Mouse (Mus musculus) heart, postnatal 25 days (tissue): ENCODE measurements around the gene Adprh. TPM values are rescaled to one million over a fixed set of nuclear protein-coding genes. Genes with fewer than 3 reads are reported as not detected.
A peak's percentile ranks its signal among the peaks of the same experiment; 100 is the strongest.
"Not testable (repeated sequence)": the region's sequence is repeated elsewhere in the genome, so short reads cannot be mapped to it uniquely, and the experiment has no call there.

ENCODE experiments used
- DNase-seq: peaks from one replicate; pipeline ENCODE4 v3.0.0; 2022; ENCODE audit warnings: low spot score
- intact Hi-C: fragments of 180-260 bp; cut with DNase I; formaldehyde crosslinking; loops from one replicate; pipeline ENCODE4 v1.15.1; 2025
- total RNA-seq, 2 experiments: library from RNA; stranded (reverse); gene quantifications; 2 replicates each; pipeline ENCODE4 v1.2.3; 2021

The Adprh gene
- 10 to 100 TPM; 25.8 to 28.0 TPM for total RNA-seq

GRCm38 (mm10) chr16:38452442-38453202 is at the start of gene Adprh:
Gene Adprh, minus strand, starts transcription at chr16:38452703.
- DNase-seq = peak; percentile 92
- intact Hi-C loops = loop anchor here (2.0 to 5.0 kb wide), 2 partner anchors 52 to 75 kb away; no protein-coding TSS in a partner anchor

- DNase-seq = no peak
- intact Hi-C loops = no loop called here
These were observed 44.2 kb upstream of the Adprh start for GRCm38 (mm10) chr16:38496604-38497140.

GRCm38 (mm10) chr16:38493890-38494289 is 41.4 kb upstream of the Adprh start:
- intact Hi-C loops = no loop called here
- no peak for DNase-seq

- DNase-seq = no peak
- intact Hi-C loops = no loop called here
These were observed 40.0 kb upstream of the Adprh start for GRCm38 (mm10) chr16:38492551-38492950.

GRCm38 (mm10) chr16:38483582-38484309 is 31.2 kb upstream of the Adprh start:
- no peak for DNase-seq
- intact Hi-C loops = loop anchor here (2.0 to 5.0 kb wide), 2 partner anchors 86 to 139 kb away; no protein-coding TSS in a partner anchor

- DNase-seq = no peak
- intact Hi-C loops = loop anchor here (2.0 to 5.0 kb wide), 2 partner anchors 86 to 138 kb away; no protein-coding TSS in a partner anchor
These were observed 30.5 kb upstream of the Adprh start for GRCm38 (mm10) chr16:38482780-38483562.

- intact Hi-C loops = loop anchor here (5.0 kb wide), 1 partner anchor 84 kb away; no protein-coding TSS in a partner anchor
- no peak for DNase-seq
These were observed 28.8 kb upstream of the Adprh start for GRCm38 (mm10) chr16:38481327-38481726.

GRCm38 (mm10) chr16:38478296-38478695 is 25.8 kb upstream of the Adprh start:
- intact Hi-C loops = no loop called here

GRCm38 (mm10) chr16:38477241-38477608 is 24.7 kb upstream of the Adprh start:
- intact Hi-C loops, DNase-seq: not testable (repeated sequence)

More at GRCm38 (mm10) chr16:38478296-38478695, 25.8 kb upstream of the Adprh start:
- no peak for DNase-seq

GRCm38 (mm10) chr16:38476312-38477240 is 24.1 kb upstream of the Adprh start:
- no peak for DNase-seq
- intact Hi-C loops = no loop called here

- no peak for DNase-seq
These were observed 23.3 kb upstream of the Adprh start for GRCm38 (mm10) chr16:38475681-38476311.

GRCm38 (mm10) chr16:38474677-38475286 is 22.3 kb upstream of the Adprh start:
- no peak for DNase-seq
- intact Hi-C loops = loop anchor here (2.0 kb wide), 1 partner anchor 20 kb away; the partner anchor contains the start of gene Cd80

More at GRCm38 (mm10) chr16:38475681-38476311, 23.3 kb upstream of the Adprh start:
- intact Hi-C loops = loop anchor here (2.0 kb wide), 1 partner anchor 21 kb away; the partner anchor contains the start of gene Cd80

- intact Hi-C loops = loop anchor here (2.0 kb wide), 1 partner anchor 19 kb away; the partner anchor contains the start of gene Cd80
- no peak for DNase-seq
These were observed 21.2 kb upstream of the Adprh start for GRCm38 (mm10) chr16:38473661-38474060.

- intact Hi-C loops = no loop called here
These were observed 20.0 kb upstream of the Adprh start for GRCm38 (mm10) chr16:38472507-38472873.

GRCm38 (mm10) chr16:38471697-38472506 is 19.4 kb upstream of the Adprh start:
- intact Hi-C loops = no loop called here

More at GRCm38 (mm10) chr16:38472507-38472873, 20.0 kb upstream of the Adprh start:
- no peak for DNase-seq

GRCm38 (mm10) chr16:38469437-38469836 is 16.9 kb upstream of the Adprh start:
- no peak for DNase-seq
- intact Hi-C loops = no loop called here

More at GRCm38 (mm10) chr16:38471697-38472506, 19.4 kb upstream of the Adprh start:
- no peak for DNase-seq

- DNase-seq = no peak
- intact Hi-C loops = no loop called here
These were observed 16.2 kb upstream of the Adprh start for GRCm38 (mm10) chr16:38468706-38469018.
